Mouse (Mus musculus) intestine, embryonic 14.5 days (tissue): ENCODE measurements around the gene Pde11a. TPM values are rescaled to one million over a fixed set of nuclear protein-coding genes. Genes with fewer than 3 reads are reported as not detected.

Experiments used
- ATAC-seq: fragments of 200-750 bp; cut with Nextera tagmentation; replicated peaks from 2 replicates; pipeline ENCODE4 v1.8.0; 2017; ENCODE audit warnings: low read depth, moderate number of reproducible peaks, moderate TSS enrichment, moderate library complexity; ENCODE audit not compliant: low FRiP score, low TSS enrichment
- DNase-seq: peaks from one replicate; pipeline ENCODE4 v3.0.0-alpha.2; 2018; ENCODE audit warnings: low spot score
- H3K27ac ChIP-seq: fragments of 300-500 bp; sonication (generic); 2 replicates; pipeline ENCODE4 v1.5.1; 2014; ENCODE audit warnings: low read depth, mild to moderate bottlenecking, control low read depth
- H3K27me3 ChIP-seq: fragments of 300-500 bp; sonication (generic); replicated peaks from 2 replicates; pipeline ENCODE4 v1.6.1; 2014; ENCODE audit warnings: low read length, control low read depth; ENCODE audit not compliant: control insufficient read depth, insufficient read depth
- H3K36me3 ChIP-seq: fragments of 300-500 bp; sonication (generic); 2 replicates; pipeline ENCODE4 v1.6.1; 2014; ENCODE audit warnings: low read length, control low read depth; ENCODE audit not compliant: control insufficient read depth, insufficient read depth
- H3K4me1 ChIP-seq: fragments of 300-500 bp; sonication (generic); replicated peaks from 2 replicates; pipeline ENCODE4 v1.6.1; 2014; ENCODE audit warnings: low read length, control low read depth, mixed read lengths; ENCODE audit not compliant: control insufficient read depth, insufficient read depth
- H3K4me2 ChIP-seq: fragments of 300-500 bp; sonication (generic); 2 replicates; pipeline ENCODE4 v1.6.1; 2014; ENCODE audit warnings: low read length
- H3K4me3 ChIP-seq: fragments of 300-500 bp; sonication (generic); 2 replicates; pipeline ENCODE4 v1.5.1; 2014; ENCODE audit warnings: low read depth, low read length, control low read depth, mixed read lengths
- H3K9ac ChIP-seq: fragments of 300-500 bp; sonication (generic); 2 replicates; pipeline ENCODE4 v1.6.1; 2014; ENCODE audit warnings: mild to moderate bottlenecking, low read length
- H3K9me3 ChIP-seq: fragments of 300-500 bp; sonication (generic); 2 replicates; pipeline ENCODE4 v1.6.1; 2016; ENCODE audit warnings: low read length, control low read depth; ENCODE audit not compliant: control insufficient read depth
- WGBS: fragments of 180-500 bp; shearing (Covaris S2); extraction: QIAGEN DNeasy Blood & Tissue Kit; methylation state at CpG from one replicate; pipeline ENCODE4 v1.1.7; 2014; 5-methylcytosine and 5-hydroxymethylcytosine counted together
- polyA plus RNA-seq: library from polyadenylated mRNA; unstranded; fragments of >200 nt; fragmentation: Nextera tagmentation; extraction: Ambion mirVana; gene quantifications from 2 replicates; pipeline ENCODE4 v1.2.1, GENCODE M21; 2014

Pde11a gene
- polyA plus RNA-seq, 1 experiment from 2014 or later, result 0.42 TPM

GRCm38 (mm10) chr2:76006194-76006593 is 332.4 kb downstream of the Pde11a start:
- H3K9me3 ChIP-seq, result no peaks in the 10 kb centered on the region
- WGBS, result 25% methylated on average over 4 of the region's 4 CpGs
- no peak for DNase-seq
- H3K4me3 ChIP-seq, result no peak overlapping the region
- ATAC-seq, result no peak
- no peak overlapping the region for H3K27ac ChIP-seq
- no peaks in the 10 kb centered on the region for H3K27me3 ChIP-seq
- H3K36me3 ChIP-seq, result no peaks in the 10 kb centered on the region
- H3K4me2 ChIP-seq, result no peak overlapping the region
- no peak overlapping the region for H3K9ac ChIP-seq
- H3K4me1 ChIP-seq, result no peaks in the 10 kb centered on the region

- H3K9me3 ChIP-seq, result no peaks in the 10 kb centered on the region
- ATAC-seq (no peak), DNase-seq (no peak)
- H3K9ac ChIP-seq, result no peak overlapping the region
- no peak overlapping the region for H3K4me2 ChIP-seq
- no peak overlapping the region for H3K27ac ChIP-seq
- 50% methylated on average over 9 of the region's 9 CpGs for WGBS
- H3K4me1 ChIP-seq, result peaks cover 6% of the 10 kb centered on the region; the same call in 1 of the 2 replicates
- no peaks in the 10 kb centered on the region for H3K27me3 ChIP-seq
- no peaks in the 10 kb centered on the region for H3K36me3 ChIP-seq
- H3K4me3 ChIP-seq, result no peak overlapping the region
Measured at GRCm38 (mm10) chr2:76002899-76003298, 335.7 kb downstream of the Pde11a start.

DNA sequence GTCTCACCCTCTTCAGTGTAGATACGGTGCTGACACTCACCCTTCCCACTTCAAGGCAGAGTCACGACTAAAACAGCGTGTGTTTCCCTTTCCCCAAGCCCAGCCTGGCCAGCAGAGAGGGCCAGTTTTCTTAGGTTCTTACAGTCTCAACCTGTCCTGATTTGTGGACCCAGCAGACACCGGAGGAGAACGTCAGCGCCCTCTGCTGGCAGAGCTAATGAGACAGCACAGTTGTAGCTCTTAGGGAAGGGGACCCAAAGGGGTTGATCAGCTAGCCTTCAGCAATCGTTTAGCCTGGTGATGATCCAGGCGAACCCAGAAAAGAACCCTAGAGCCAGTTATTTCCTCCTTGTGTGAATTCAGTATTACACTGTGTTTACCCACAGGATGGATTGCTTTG is 337.2 kb downstream of the Pde11a start:
- no peak overlapping the region for H3K4me2 ChIP-seq
- DNase-seq (peak; percentile 64), ATAC-seq (no peak)
- no peak overlapping the region for H3K9ac ChIP-seq
- 45% methylated on average over 8 of the region's 8 CpGs for WGBS
- peaks cover 6% of the 10 kb centered on the region; the same call in 1 of the 2 replicates for H3K4me1 ChIP-seq
- no peaks in the 10 kb centered on the region for H3K36me3 ChIP-seq
- H3K27ac ChIP-seq, result no peak overlapping the region
- H3K4me3 ChIP-seq, result no peak overlapping the region
- no peaks in the 10 kb centered on the region for H3K27me3 ChIP-seq
- no peaks in the 10 kb centered on the region for H3K9me3 ChIP-seq

- Histone ChIP-seq H3K9ac (no peak overlapping the region), H3K27me3 (no peaks in the 10 kb centered on the region), H3K27ac (no peak overlapping the region; the same call in 1 of the 2 replicates), H3K4me1 (peaks cover 6% of the 10 kb centered on the region; the same call in 1 of the 2 replicates), H3K36me3 (no peaks in the 10 kb centered on the region), H3K9me3 (no peaks in the 10 kb centered on the region), H3K4me3 (no peak overlapping the region), H3K4me2 (no peak overlapping the region)
- ATAC-seq (no peak), DNase-seq (no peak)
- WGBS, result 34% methylated on average over 12 of the region's 12 CpGs
Measured at GRCm38 (mm10) chr2:75999636-76000035, 338.9 kb downstream of the Pde11a start.

DNA sequence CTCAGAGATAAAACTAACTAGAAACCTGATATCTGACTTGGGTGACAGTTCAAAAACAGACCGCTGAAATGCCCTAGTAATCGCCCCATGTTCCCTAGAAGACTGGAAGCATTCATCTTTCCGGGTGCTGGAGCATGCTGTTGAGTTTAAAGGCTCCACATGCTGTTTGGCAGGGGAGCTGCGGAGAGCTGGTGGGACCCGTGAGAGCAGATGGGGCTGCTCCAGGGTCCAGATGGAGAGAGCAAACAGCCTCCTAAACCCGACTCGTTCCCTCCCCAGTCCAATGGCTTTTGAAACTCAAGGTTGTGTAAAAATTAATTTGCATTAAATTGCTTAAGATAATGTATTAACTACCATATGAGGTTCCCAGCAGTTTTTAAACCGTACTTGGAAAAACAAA is 339.9 kb downstream of the Pde11a start:
- ATAC-seq, result no peak
- H3K4me1 ChIP-seq, result peaks cover 6% of the 10 kb centered on the region; the same call in 1 of the 2 replicates
- H3K27me3 ChIP-seq, result no peaks in the 10 kb centered on the region
- peak overlapping the region; percentile 39; the same call in 1 of the 2 replicates for H3K27ac ChIP-seq
- 16% methylated on average over 8 of the region's 8 CpGs for WGBS
- H3K36me3 ChIP-seq, result no peaks in the 10 kb centered on the region
- no peak for DNase-seq
- no peak overlapping the region for H3K4me3 ChIP-seq
- no peaks in the 10 kb centered on the region for H3K9me3 ChIP-seq
- H3K9ac ChIP-seq, result no peak overlapping the region
- H3K4me2 ChIP-seq, result no peak overlapping the region

DNA sequence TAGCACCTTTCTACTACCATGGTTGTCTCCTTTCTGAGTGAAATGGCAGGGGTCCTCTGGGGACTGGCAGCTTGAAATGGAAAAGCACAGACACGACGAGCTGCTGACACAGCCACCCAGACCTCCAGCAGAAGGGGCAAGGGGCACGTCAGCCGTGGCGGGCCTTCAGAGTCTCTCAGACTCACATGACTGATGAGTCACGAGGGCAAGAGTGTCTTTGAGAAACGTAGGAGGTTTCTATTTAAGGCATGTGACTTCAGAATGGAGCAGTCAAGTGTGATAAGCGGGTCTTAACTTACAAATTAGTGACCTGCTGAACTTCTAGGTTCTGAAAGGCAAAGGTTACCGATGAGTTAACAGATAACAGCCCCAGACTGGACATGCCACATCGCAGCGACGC is 340.8 kb downstream of the Pde11a start:
- ATAC-seq (no peak), DNase-seq (no peak)
- no peak overlapping the region for H3K4me2 ChIP-seq
- H3K4me1 ChIP-seq, result peaks cover 6% of the 10 kb centered on the region; the same call in 1 of the 2 replicates
- H3K36me3 ChIP-seq, result no peaks in the 10 kb centered on the region
- WGBS, result 51% methylated on average over 12 of the region's 12 CpGs
- H3K9ac ChIP-seq, result no peak overlapping the region
- H3K27me3 ChIP-seq, result no peaks in the 10 kb centered on the region
- peak overlapping the region; percentile 39; the same call in 1 of the 2 replicates for H3K27ac ChIP-seq
- no peak overlapping the region for H3K4me3 ChIP-seq
- no peaks in the 10 kb centered on the region for H3K9me3 ChIP-seq

DNA sequence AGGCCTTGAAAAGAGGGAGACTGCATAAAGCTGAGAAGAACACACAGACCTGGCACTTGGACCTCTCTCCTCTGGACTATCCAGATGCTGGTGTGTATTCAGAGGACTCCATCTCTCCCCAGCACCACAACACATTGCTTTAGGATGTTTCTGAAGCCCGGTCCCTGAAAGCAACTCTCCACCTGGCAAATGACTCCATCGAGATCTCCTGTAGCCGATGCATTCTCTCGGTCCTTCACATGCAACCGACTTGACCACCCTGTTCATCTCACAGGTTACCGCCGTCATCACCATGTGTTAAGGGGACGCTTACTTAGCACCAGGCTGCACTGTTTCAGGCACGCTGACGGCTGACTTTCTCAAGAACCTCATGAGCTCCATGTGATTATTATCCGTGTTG is 343.7 kb downstream of the Pde11a start:
- H3K27ac ChIP-seq, result no peak overlapping the region
- H3K4me2 ChIP-seq, result no peak overlapping the region
- WGBS, result 92% methylated on average over 11 of the region's 11 CpGs
- DNase-seq (no peak), ATAC-seq (no peak)
- H3K4me1 ChIP-seq, result peaks cover 20% of the 10 kb centered on the region
- H3K27me3 ChIP-seq, result no peaks in the 10 kb centered on the region
- no peak overlapping the region for H3K4me3 ChIP-seq
- no peaks in the 10 kb centered on the region for H3K9me3 ChIP-seq
- H3K9ac ChIP-seq, result no peak overlapping the region
- no peaks in the 10 kb centered on the region for H3K36me3 ChIP-seq

DNA sequence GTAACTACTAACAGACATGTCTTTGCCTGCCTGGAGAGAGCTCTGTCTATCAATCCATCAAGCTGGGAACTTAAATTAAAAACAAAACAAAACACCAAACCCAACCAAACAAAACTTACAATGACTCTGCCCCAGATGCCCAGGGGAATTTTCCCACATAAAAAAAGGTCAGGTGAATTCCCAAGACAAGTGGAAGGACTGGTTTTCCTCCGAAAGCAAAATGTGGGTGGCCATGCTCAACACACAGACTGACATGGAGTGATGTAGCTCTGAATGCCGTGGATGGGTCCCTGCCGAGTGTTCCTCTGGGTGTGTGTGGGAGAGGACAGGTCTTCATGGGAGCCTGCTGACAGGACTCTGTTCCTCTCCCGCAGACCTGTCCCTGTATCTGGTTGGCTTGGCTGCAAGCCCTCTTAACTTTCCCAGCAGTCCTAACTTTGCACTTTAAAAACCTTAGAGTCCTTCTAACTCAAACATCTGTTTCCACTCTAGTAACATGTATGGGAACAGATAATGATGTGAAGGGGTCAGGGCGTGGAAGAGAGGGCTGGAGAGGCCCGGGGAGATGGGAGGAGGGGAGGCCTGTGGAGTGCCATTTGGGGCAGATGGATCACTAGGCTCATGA is 346.9 kb downstream of the Pde11a start:
- peak; percentile 62; the same call in 1 of the 2 replicates for ATAC-seq
- H3K4me2 ChIP-seq, result no peak overlapping the region
- no peaks in the 10 kb centered on the region for H3K9me3 ChIP-seq
- DNase-seq, result no peak
- no peak overlapping the region for H3K4me3 ChIP-seq
- H3K4me1 ChIP-seq, result peaks cover 36% of the 10 kb centered on the region
- H3K9ac ChIP-seq, result no peak overlapping the region
- no peak overlapping the region for H3K27ac ChIP-seq
- 24% methylated on average over 6 of the region's 6 CpGs for WGBS
- no peaks in the 10 kb centered on the region for H3K36me3 ChIP-seq
- no peaks in the 10 kb centered on the region for H3K27me3 ChIP-seq

DNA sequence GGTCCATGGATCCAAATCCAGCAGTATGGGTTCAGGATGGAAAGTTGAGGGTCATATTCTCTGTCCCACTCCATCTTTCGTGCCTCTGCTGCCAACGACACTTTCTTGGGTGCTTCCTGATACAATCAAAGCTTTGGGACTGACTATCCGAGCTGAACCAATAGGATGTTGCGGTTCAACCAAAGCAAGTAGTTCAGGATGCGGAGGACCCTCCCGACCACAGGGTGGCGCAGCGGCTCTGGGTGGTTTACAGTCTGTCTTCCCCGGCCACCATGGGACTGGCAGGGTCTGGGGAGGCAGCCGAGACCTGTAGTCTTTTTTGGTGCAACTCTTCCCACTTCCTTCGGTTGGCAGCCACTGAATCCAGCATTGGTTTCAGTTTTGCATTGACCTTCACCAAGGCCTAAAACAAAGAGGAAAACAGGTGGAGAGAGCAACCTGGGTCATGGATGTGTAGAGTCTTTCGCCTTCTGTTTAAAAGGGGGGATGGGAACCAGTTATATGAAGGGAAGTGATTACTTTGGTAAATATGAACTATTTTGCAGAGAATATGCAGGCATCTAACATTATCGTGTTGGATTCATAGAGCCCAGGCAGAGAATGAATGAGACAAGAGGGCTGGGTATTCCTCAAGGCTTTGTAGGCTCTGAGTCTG is 347.6 kb downstream of the Pde11a start:
- no peaks in the 10 kb centered on the region for H3K36me3 ChIP-seq
- no peak overlapping the region for H3K9ac ChIP-seq
- WGBS, result 55% methylated on average over 13 of the region's 13 CpGs
- H3K4me3 ChIP-seq, result no peak overlapping the region
- H3K4me2 ChIP-seq, result no peak overlapping the region
- no peaks in the 10 kb centered on the region for H3K9me3 ChIP-seq
- ATAC-seq (no peak), DNase-seq (peak; percentile 65)
- peaks cover 36% of the 10 kb centered on the region for H3K4me1 ChIP-seq
- no peak overlapping the region for H3K27ac ChIP-seq
- H3K27me3 ChIP-seq, result no peaks in the 10 kb centered on the region
